Mouse (Mus musculus): ENCODE data around the gene Nek1.
"Not testable (repeated sequence)": the region's sequence is repeated elsewhere in the genome, so short reads cannot be mapped to it uniquely, and the experiment has no call there.

Gene Nek1

GRCm38 (mm10) chr8:60984260-60985010 lies 8.6 kb upstream of the Nek1 start:
- not testable (repeated sequence) for DNase-seq (ENCODE audit: low spot score in 2 of 2)

- no peak for DNase-seq (ENCODE audit: low spot score in 2 of 2)
These were observed 460 bp upstream of the Nek1 start for GRCm38 (mm10) chr8:60992561-60992909.

- DNase-seq (ENCODE audit: low spot score in 2 of 2), result no peak
These were observed 618 bp downstream of the Nek1 start for GRCm38 (mm10) chr8:60993639-60993986.

- no peak for DNase-seq (ENCODE audit: low spot score in 2 of 2)
These were observed 3.5 kb downstream of the Nek1 start for GRCm38 (mm10) chr8:60996468-60996867.

GRCm38 (mm10) chr8:61041951-61042350 lies 49.0 kb downstream of the Nek1 start:
- DNase-seq (ENCODE audit: low spot score in 2 of 2), result peak; percentile 6 to 36

GRCm38 (mm10) chr8:61043874-61044273 lies 50.9 kb downstream of the Nek1 start:
- no peak for DNase-seq (ENCODE audit: low spot score in 2 of 2)

GRCm38 (mm10) chr8:61046816-61047215 lies 53.8 kb downstream of the Nek1 start:
- no peak for DNase-seq (ENCODE audit: low spot score in 2 of 2)

GRCm38 (mm10) chr8:61053017-61053416 lies 60.0 kb downstream of the Nek1 start:
- no peak for DNase-seq (ENCODE audit: low spot score in 2 of 2)

- DNase-seq (ENCODE audit: low spot score in 2 of 2), result no peak
These were observed 61.3 kb downstream of the Nek1 start for GRCm38 (mm10) chr8:61054313-61054712.

- no peak for DNase-seq (ENCODE audit: low spot score in 2 of 2)
These were observed 64.0 kb downstream of the Nek1 start for GRCm38 (mm10) chr8:61056997-61057396.

GRCm38 (mm10) chr8:61059143-61059542 lies 66.1 kb downstream of the Nek1 start:
- no peak for DNase-seq (ENCODE audit: low spot score in 2 of 2)

GRCm38 (mm10) chr8:61060412-61060811 lies 67.4 kb downstream of the Nek1 start:
- no peak for DNase-seq (ENCODE audit: low spot score in 2 of 2)

GRCm38 (mm10) chr8:61075059-61075458 lies 82.1 kb downstream of the Nek1 start:
- DNase-seq (ENCODE audit: low spot score in 2 of 2), result no peak

GRCm38 (mm10) chr8:61110496-61110895 lies 117.5 kb downstream of the Nek1 start:
- DNase-seq (ENCODE audit: low spot score in 2 of 2), result no peak

GRCm38 (mm10) chr8:61111940-61112339 lies 118.9 kb downstream of the Nek1 start:
- DNase-seq (ENCODE audit: low spot score in 2 of 2), result no peak

- no peak for DNase-seq (ENCODE audit: low spot score in 2 of 2)
These were observed 128.6 kb downstream of the Nek1 start for GRCm38 (mm10) chr8:61121631-61122030.

- DNase-seq (ENCODE audit: low spot score in 2 of 2), result no peak
These were observed 134.4 kb downstream of the Nek1 start for GRCm38 (mm10) chr8:61127299-61127861.

- DNase-seq (ENCODE audit: low spot score in 2 of 2), result no peak
These were observed 139.7 kb downstream of the Nek1 start for GRCm38 (mm10) chr8:61132561-61133134.

GRCm38 (mm10) chr8:61141869-61142268 lies 148.9 kb downstream of the Nek1 start:
- no peak for DNase-seq (ENCODE audit: low spot score in 2 of 2)

GRCm38 (mm10) chr8:61142302-61142701 lies 149.3 kb downstream of the Nek1 start:
- DNase-seq (ENCODE audit: low spot score in 2 of 2), result no peak

GRCm38 (mm10) chr8:61142845-61143244 lies 149.8 kb downstream of the Nek1 start:
- DNase-seq (ENCODE audit: low spot score in 2 of 2), result no peak

- no peak for DNase-seq (ENCODE audit: low spot score in 2 of 2)
These were observed 155.7 kb downstream of the Nek1 start for GRCm38 (mm10) chr8:61148728-61149127.

GRCm38 (mm10) chr8:61150596-61150995 lies 157.6 kb downstream of the Nek1 start:
- no peak for DNase-seq (ENCODE audit: low spot score in 2 of 2)

Measured in natural killer cell, adult 2 months (primary cell).